Mouse (Mus musculus) midbrain, embryonic 10.5 days (tissue): ENCODE data around the gene Spata2. TPM values are rescaled to one million over a fixed set of nuclear protein-coding genes. Genes with fewer than 3 reads are reported as not detected.

ENCODE experiments used
- polyA plus RNA-seq: library from polyadenylated mRNA; unstranded; fragments of >200 nt; fragmentation: Nextera tagmentation; extraction: Ambion mirVana; gene quantifications from 2 replicates; pipeline ENCODE4 v1.2.1, GENCODE M21; 2016

The Spata2 gene
- polyA plus RNA-seq, 1 experiment from 2014 or later: 19.1 TPM

Other genes starting within 250 kb of the Spata2 start
- gene B4galt5, start 143.7 kb downstream of the Spata2 start, polyA plus RNA-seq: 9.1 and 9.9 TPM in 2 replicates
- 21.6 and 25.6 TPM in 2 replicates for gene Slc9a8, start 71.2 kb downstream of the Spata2 start, polyA plus RNA-seq
- gene Rnf114, start 242 bp downstream of the Spata2 start, polyA plus RNA-seq: 139 and 154 TPM in 2 replicates
- gene Snai1, start 45.3 kb upstream of the Spata2 start, polyA plus RNA-seq: 30.0 and 36.1 TPM in 2 replicates
- 410 and 413 TPM in 2 replicates for gene Ube2v1, start 139.2 kb upstream of the Spata2 start, polyA plus RNA-seq
- 2.4 and 3.6 TPM in 2 replicates for gene Gm20431, start 168.6 kb upstream of the Spata2 start, polyA plus RNA-seq
- 0.30 and 0.48 TPM in 2 replicates for gene Cebpb, start 196.0 kb upstream of the Spata2 start, polyA plus RNA-seq
- 35.7 and 35.8 TPM in 2 replicates for gene Tmem189, start 196.9 kb upstream of the Spata2 start, polyA plus RNA-seq